Comparison of ENCODE assay signal across 9 mouse cellular contexts in genomic region chr9:23083562-23083961, GRCm38 (mm10).
DNase-seq lines count a peak whose midpoint lies in the region; ATAC-seq and TF ChIP-seq lines count a peak whose summit lies in the region.
"Had no signal": no experiment of that assay in that cellular context is flagged by ENCODE, and none has a peak within 500 bp of the region (broad histone marks: within the 10 kb centered on the region; RNA-seq: fewer than 3 reads in every experiment).

No protein-coding gene starts in this region.

- in situ Hi-C loops in Patski (cut with MboI; ENCODE audit: low pct_unique_long_range_greater_than_20kb), result no loop called here

- POLR2A ChIA-PET in Patski (lab: Charles Lee), result no interaction called here

- peak overlapping the region; percentile 50 for H3K4me3 ChIP-seq in gastrocnemius, adult 2 months
- no peak overlapping the region for H3K4me3 ChIP-seq in hindbrain, embryonic 12.5 days
- H3K4me3 ChIP-seq: megakaryocyte, embryonic 14.5 days had no signal

- H3K9ac ChIP-seq in hindbrain, embryonic 12.5 days, result no peak overlapping the region; the same call in 1 of the 2 replicates

- no peak for ATAC-seq in Patski
- ATAC-seq in hindbrain, embryonic 12.5 days (ENCODE audit: low FRiP score), result peak; percentile 94

- H3K36me3 ChIP-seq in hindbrain, embryonic 12.5 days, result no peaks in the 10 kb centered on the region

- H3K27me3 ChIP-seq in Patski, result no peaks in the 10 kb centered on the region
- H3K27me3 ChIP-seq in hindbrain, embryonic 12.5 days, result no peaks in the 10 kb centered on the region

- intact Hi-C loops in gastrocnemius, adult 2 months (cut with DNase I), result no loop called here

- no peak overlapping the region for H3K27ac ChIP-seq in gastrocnemius, adult 2 months
- peak overlapping the region; percentile 71 for H3K27ac ChIP-seq in hindbrain, embryonic 12.5 days

- WGBS in hindbrain, embryonic 12.5 days, result 8% methylated on average over 17 of the region's 17 CpGs

- H3K4me1 ChIP-seq in hindbrain, embryonic 12.5 days, result peaks cover 14% of the 10 kb centered on the region
- H3K4me1 ChIP-seq: megakaryocyte, embryonic 14.5 days had no signal

- peak overlapping the region; percentile 39 for H3K4me2 ChIP-seq in hindbrain, embryonic 12.5 days (replicated peaks)

- no peak for TF ChIP-seq CTCF in Patski (IDR thresholded peaks at IDR 0.05)
- TF ChIP-seq CTCF in gastrocnemius, adult 2 months (IDR thresholded peaks at IDR 0.05), result no peak

- H3K9me3 ChIP-seq in hindbrain, embryonic 12.5 days (replicated peaks), result no peaks in the 10 kb centered on the region

- CTCF ChIA-PET in Patski (lab: Charles Lee), result interaction anchor here (1.4 to 2.0 kb wide), 2 partner anchors 31 to 128 kb away, joined by 3 to 6 read pairs; no protein-coding TSS in a partner anchor

- peak; percentile 72 for DNase-seq in Patski (ENCODE audit: low read depth, low spot score)
- peak; percentile 90 to 92 for DNase-seq in cerebellum, postnatal 10 days
- peak; percentile 85 for DNase-seq in gastrocnemius, adult 2 months
- DNase-seq in layer of hippocampus, postnatal 10 days (ENCODE audit: low spot score in 2 of 2), result peak; percentile 54 to 71
- peak; percentile 61 for DNase-seq in lung, postnatal 25 days (ENCODE audit: low spot score)
- peak; percentile 46 to 55 for DNase-seq in right cerebral cortex, adult 2 months (ENCODE audit: low spot score in 2 of 2)
- DNase-seq in thymus, postnatal 25 days, result no peak
